Mouse (Mus musculus) megakaryocyte, adult 5-6 weeks (primary cell): ENCODE data around the gene ccdc198. TPM values are rescaled to one million over a fixed set of nuclear protein-coding genes. Genes with fewer than 3 reads are reported as not detected.

Experiments used
- ATAC-seq: 2 replicates; pipeline ENCODE4 v1.8.0; 2016; ENCODE audit warnings: mild to moderate bottlenecking, inconsistent platforms; ENCODE audit not compliant: poor library complexity, severe bottlenecking
- total RNA-seq, 2 experiments: library from RNA; stranded (forward) in 1 of 2; stranded (reverse) in 1 of 2; fragments of 153-499, 151-499 nt in 1 of 2; fragments of 221-1000, 200-1000 nt in 1 of 2; gene quantifications; 2 replicates each; pipeline versions ENCODE4 v1.2.3 to v1.2.4; 2015 to 2017

ccdc198 gene
- total RNA-seq, 2 experiments from 2014 or later: not detected

GRCm38 (mm10) chr14:49201073-49201778 lies 44.0 kb downstream of the ccdc198 start:
- ATAC-seq: no peak

- ATAC-seq: no peak
Observed at GRCm38 (mm10) chr14:49197031-49197527, 48.2 kb downstream of the ccdc198 start.

GRCm38 (mm10) chr14:49186270-49186669 lies 59.0 kb downstream of the ccdc198 start:
- no peak for ATAC-seq

- no peak for ATAC-seq
Observed at GRCm38 (mm10) chr14:49179736-49180135, 65.5 kb downstream of the ccdc198 start.

- ATAC-seq: no peak
Observed at GRCm38 (mm10) chr14:49173290-49174135, 71.8 kb downstream of the ccdc198 start.

- ATAC-seq: peak; percentile 46
Observed at GRCm38 (mm10) chr14:49172582-49172988, 72.7 kb downstream of the ccdc198 start.

- peak; percentile 97 for ATAC-seq
Observed at GRCm38 (mm10) chr14:49171867-49172581, 73.2 kb downstream of the ccdc198 start, which contains the start of gene Naa30. Gene Naa30, plus strand, starts transcription at chr14:49172226.

GRCm38 (mm10) chr14:49171286-49171685 lies 74.0 kb downstream of the ccdc198 start:
- no peak for ATAC-seq

Other genes starting within 250 kb of the ccdc198 start
- gene Ap5m1, start 179.4 kb downstream of the ccdc198 start, total RNA-seq (2015): 41.4 and 43.4 TPM in 2 replicates
- gene Ap5m1, start 179.4 kb downstream of the ccdc198 start, total RNA-seq (2017): 26.5 and 28.9 TPM in 2 replicates
- 38.2 and 49.1 TPM in 2 replicates for gene Exoc5, start 178.8 kb downstream of the ccdc198 start, total RNA-seq (2015)
- 101 and 103 TPM in 2 replicates for gene Exoc5, start 178.8 kb downstream of the ccdc198 start, total RNA-seq (2017)
- gene Naa30, start 73.2 kb downstream of the ccdc198 start, total RNA-seq (2015): 16.2 and 17.3 TPM in 2 replicates
- 22.6 and 23.0 TPM in 2 replicates for gene Naa30, start 73.2 kb downstream of the ccdc198 start, total RNA-seq (2017)